In genomic region chr7:27306161-27307160, GRCm38 (mm10) we compare ENCODE assay signal across 9 mouse cellular contexts. TPM values are rescaled to one million over a fixed set of nuclear protein-coding genes. Genes with fewer than 3 reads are reported as not detected.
DNase-seq lines count a peak whose midpoint lies in the region; ATAC-seq and TF ChIP-seq lines count a peak whose summit lies in the region.
"Had no signal": no experiment of that assay in that cellular context is flagged by ENCODE, and none has a peak within 500 bp of the region (broad histone marks: within the 10 kb centered on the region; RNA-seq: fewer than 3 reads in every experiment).

No protein-coding gene starts in this region.

- H3K27ac ChIP-seq in gastrocnemius, adult 2 months = no peak overlapping the region
- no peak overlapping the region for H3K27ac ChIP-seq in bone marrow, adult 2 months (ENCODE audit: control insufficient read depth, insufficient read depth, low read depth, low read length, poor library complexity)
- H3K27ac ChIP-seq in forebrain, embryonic 11.5 days (ENCODE audit: low read depth, low read length) = no peak overlapping the region

- no peak overlapping the region for H3K4me3 ChIP-seq in gastrocnemius, adult 2 months
- H3K4me3 ChIP-seq in lung, adult 2 months (replicated peaks; ENCODE audit: extremely low read depth, low read depth, low read length) = no peak overlapping the region
- H3K4me3 ChIP-seq in bone marrow, adult 2 months (replicated peaks; ENCODE audit: control insufficient read depth, low read depth, low read length) = no peak overlapping the region
- H3K4me3 ChIP-seq in forebrain, embryonic 11.5 days (ENCODE audit: low read depth, low read length) = no peak overlapping the region

- no peak overlapping the region for H3K9ac ChIP-seq in forebrain, embryonic 11.5 days (ENCODE audit: low read length)

- ATAC-seq in forebrain, embryonic 11.5 days (replicated peaks; ENCODE audit: low FRiP score) = no peak

- 78% methylated on average over 24 of the region's 24 CpGs for WGBS in lung, adult 2 months
- 68% methylated on average over 24 of the region's 24 CpGs for WGBS in bone marrow, adult 2 months
- WGBS in forebrain, embryonic 11.5 days = 78% methylated on average over 24 of the region's 24 CpGs

- DNase-seq in gastrocnemius, adult 2 months = peak; percentile 64
- no peak for DNase-seq in gastrocnemius, postnatal 14 days
- DNase-seq in lung, adult 2 months = peak; percentile 43
- DNase-seq in lung, adult 18-20 months = no peak
- peak; percentile 45 for DNase-seq in retina, postnatal 1 day
- no peak for DNase-seq in forebrain, embryonic 11.5 days (ENCODE audit: low spot score)
- no peak for DNase-seq in left cerebral cortex, adult 11 months (ENCODE audit: low spot score)

- TF ChIP-seq POLR2A in lung, adult 2 months (IDR thresholded peaks at IDR 0.05; ENCODE audit: borderline replicate concordance, extremely low read depth, low read depth, low read length) = no peak
- TF ChIP-seq POLR2A in bone marrow, adult 2 months (IDR thresholded peaks at IDR 0.05; ENCODE audit: borderline replicate concordance, control insufficient read depth, low read depth, low read length) = no peak

- H3K4me2 ChIP-seq in forebrain, embryonic 11.5 days (ENCODE audit: low read depth, low read length, severe bottlenecking) = no peak overlapping the region

- no peaks in the 10 kb centered on the region for H3K36me3 ChIP-seq in forebrain, embryonic 11.5 days (ENCODE audit: control insufficient read depth, insufficient read depth, low read length)

- H3K27me3 ChIP-seq in forebrain, embryonic 11.5 days (ENCODE audit: control insufficient read depth, insufficient read depth, low read length) = peaks cover 9% of the 10 kb centered on the region; the same call in 1 of the 2 replicates

- TF ChIP-seq CTCF in gastrocnemius, adult 2 months (IDR thresholded peaks at IDR 0.05) = peak; percentile 67
- peak; percentile 72 for TF ChIP-seq CTCF in lung, adult 2 months (IDR thresholded peaks at IDR 0.05; ENCODE audit: insufficient read depth, low read length)
- TF ChIP-seq CTCF in bone marrow, adult 2 months (IDR thresholded peaks at IDR 0.05; ENCODE audit: control insufficient read depth, insufficient read depth, low read length) = peak; percentile 64; the same call in 1 of the 2 replicates

- H3K9me3 ChIP-seq in forebrain, embryonic 11.5 days (ENCODE audit: control insufficient read depth, low read length) = no peaks in the 10 kb centered on the region

- H3K4me1 ChIP-seq in lung, adult 2 months (ENCODE audit: control insufficient read depth, insufficient read depth, low read length) = 0 out of 2 replicates have a peak, but pooled peaks cover 2% of the 10 kb centered on the region
- no peaks in the 10 kb centered on the region; the same call in 1 of the 2 replicates for H3K4me1 ChIP-seq in bone marrow, adult 2 months (ENCODE audit: control insufficient read depth, insufficient read depth, low read length)
- 0 out of 2 replicates have a peak, but pooled peaks cover 1% of the 10 kb centered on the region for H3K4me1 ChIP-seq in forebrain, embryonic 11.5 days (replicated peaks; ENCODE audit: control insufficient read depth, insufficient read depth, low read length)

- intact Hi-C loops in gastrocnemius, adult 2 months (cut with DNase I) = no loop called here
- intact Hi-C loops in gastrocnemius, postnatal 14 days (cut with DNase I; ENCODE audit: low total_unique reads) = no loop called here

RNA-seq across cellular contexts. Expression of gene Ltbp4, which starts 31.0 kb away (rescaled TPM):
- 10 to 100 TPM; 48.0 to 81.2 TPM for total RNA-seq in gastrocnemius, adult 2 months (2021)
- total RNA-seq in gastrocnemius, postnatal 14 days (2021) = 100 to 1,000 TPM; 122 to 151 TPM
- polyA plus RNA-seq in lung, adult 2 months (2012; rRNA removed) = 496 and 612 TPM in 2 replicates
- polyA plus RNA-seq in bone marrow, adult 2 months (2011; ENCODE audit: insufficient read depth, insufficient read length, low replicate concordance, missing spikeins) = 1.3 and 5.8 TPM in 2 replicates
- 11.9 and 13.0 TPM in 2 replicates for polyA plus RNA-seq in forebrain, embryonic 11.5 days (2014; fragmentation: Nextera tagmentation; extraction: Ambion mirVana)

RNA-seq across cellular contexts. Expression of gene Numbl, which starts 48.2 kb away (rescaled TPM):
- total RNA-seq in gastrocnemius, adult 2 months (2021) = 1 to 10 TPM; 3.8 to 4.2 TPM
- total RNA-seq in gastrocnemius, postnatal 14 days (2021) = 10 to 100 TPM in 1 of 2 experiments, 1 to 10 TPM in 1; 8.0 to 10.2 TPM
- polyA plus RNA-seq in lung, adult 2 months (2012; rRNA removed) = 33.0 and 36.4 TPM in 2 replicates
- 2.4 and 3.2 TPM in 2 replicates for polyA plus RNA-seq in bone marrow, adult 2 months (2011; ENCODE audit: insufficient read depth, insufficient read length, low replicate concordance, missing spikeins)
- 19.1 and 20.1 TPM in 2 replicates for polyA plus RNA-seq in forebrain, embryonic 11.5 days (2014; fragmentation: Nextera tagmentation; extraction: Ambion mirVana)

RNA-seq across cellular contexts. Expression of gene Shkbp1, which starts 49.4 kb away (rescaled TPM):
- total RNA-seq in gastrocnemius, adult 2 months (2021) = 1 to 10 TPM; 2.3 to 2.8 TPM
- 1 to 10 TPM; 3.5 to 5.3 TPM for total RNA-seq in gastrocnemius, postnatal 14 days (2021)
- polyA plus RNA-seq in lung, adult 2 months (2012; rRNA removed) = 76.4 and 85.1 TPM in 2 replicates
- 44.6 and 80.0 TPM in 2 replicates for polyA plus RNA-seq in bone marrow, adult 2 months (2011; ENCODE audit: insufficient read depth, insufficient read length, low replicate concordance, missing spikeins)
- 64.3 and 67.6 TPM in 2 replicates for polyA plus RNA-seq in forebrain, embryonic 11.5 days (2014; fragmentation: Nextera tagmentation; extraction: Ambion mirVana)

RNA-seq across cellular contexts. Expression of gene Gm20479, which starts 50.8 kb away (rescaled TPM):
- total RNA-seq in gastrocnemius, adult 2 months (2021) = not detected
- total RNA-seq in gastrocnemius, postnatal 14 days (2021) = under 1 TPM in 1 of 2 experiments, not detected in 1; 0.90 TPM
- polyA plus RNA-seq in lung, adult 2 months (2012; rRNA removed) = not detected in 2 replicates
- not detected in 2 replicates for polyA plus RNA-seq in bone marrow, adult 2 months (2011; ENCODE audit: insufficient read depth, insufficient read length, low replicate concordance, missing spikeins)
- polyA plus RNA-seq in forebrain, embryonic 11.5 days (2014; fragmentation: Nextera tagmentation; extraction: Ambion mirVana) = not detected in 2 replicates
- polyA plus RNA-seq: heart, embryonic 16.5 days had no signal

Comparison
In these comparisons a context has a peak if more than half of its experiments do, and no peak if none do; other contexts are left out.
1. DNase-seq: peak in gastrocnemius, adult 2 months (single experiment), lung, adult 2 months (single experiment) and retina, postnatal 1 day (single experiment); none in gastrocnemius, postnatal 14 days (single experiment), lung, adult 18-20 months (0 of 2), forebrain, embryonic 11.5 days (single experiment) and left cerebral cortex, adult 11 months (single experiment).
2. RNA of gene Ltbp4, which starts 31.0 kb away (polyA plus RNA-seq): 496 to 612 TPM in lung, adult 2 months; 11.9 to 13.0 TPM in forebrain, embryonic 11.5 days and 1.3 to 5.8 TPM in bone marrow, adult 2 months; every median in the first group is over 10 times any median in the second.
3. Peak in every context shown above with its lines, with median percentiles within 50 percentile points of each other: CTCF ChIP-seq.